Mouse (Mus musculus): ENCODE results near the gene Lypd6. TPM values are rescaled to one million over a fixed set of nuclear protein-coding genes. Genes with fewer than 3 reads are reported as not detected.

Gene Lypd6
- total and polyA plus RNA-seq, 3 experiments, result not detected

DNA sequence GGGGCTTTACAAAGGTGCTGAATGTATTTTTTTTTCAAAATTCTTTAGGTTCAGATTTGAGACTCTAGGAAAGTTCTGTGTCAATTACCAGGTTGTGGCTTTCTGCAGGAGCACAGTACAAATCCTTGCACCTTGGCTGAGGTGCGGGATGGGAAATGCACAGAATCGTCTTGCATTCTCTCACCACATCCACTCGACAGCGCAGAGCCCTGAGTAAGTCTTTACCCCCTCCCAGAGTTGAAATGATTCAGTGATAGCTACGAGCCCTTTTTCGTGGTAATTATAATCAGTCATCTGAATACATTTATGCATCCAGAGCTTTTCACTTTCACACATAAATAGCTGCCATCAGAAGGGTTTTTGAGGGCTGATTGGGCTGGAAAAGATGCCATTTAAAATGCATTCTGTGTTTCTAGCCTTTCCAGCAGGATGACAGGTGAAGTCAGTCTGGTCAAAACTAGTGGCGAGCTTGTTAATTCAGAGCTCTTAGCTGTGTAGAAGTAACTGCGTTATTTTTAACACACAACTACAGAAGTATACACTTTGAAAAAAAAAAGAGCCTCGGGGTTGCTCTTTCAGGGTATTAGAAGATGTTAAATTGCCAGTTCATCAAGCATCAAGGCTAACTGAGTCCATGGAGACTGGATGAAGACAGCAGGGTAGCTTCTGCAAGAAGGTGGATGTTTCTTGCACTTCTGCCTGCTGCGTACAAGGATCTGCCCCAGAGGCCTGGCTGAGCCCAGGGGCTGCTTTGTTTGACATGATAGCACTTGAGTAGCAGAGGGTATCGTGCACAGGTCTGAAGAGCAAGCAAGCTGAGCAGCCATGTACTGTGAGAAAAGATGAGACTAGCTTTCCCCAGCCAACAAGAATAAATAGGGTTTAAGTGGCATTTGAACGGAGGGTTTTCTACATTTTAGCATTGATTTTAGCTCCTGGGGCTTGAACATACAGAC lies 62.4 kb downstream of the Lypd6 start:
- no peak for DNase-seq (ENCODE audit: low read depth, low spot score)
- no peak overlapping the region for H3K27ac ChIP-seq (ENCODE audit: control insufficient read depth, low read depth, low read length)
- H3K4me1 ChIP-seq (ENCODE audit: control insufficient read depth in 1 of 2, insufficient read depth in 2 of 2, low read length in 2 of 2), result no peaks in the 10 kb centered on the region
- H3K9ac ChIP-seq (ENCODE audit: control insufficient read depth, low read depth, low read length, poor library complexity, severe bottlenecking), result no peak overlapping the region
- no peaks in the 10 kb centered on the region for H3K9me3 ChIP-seq (replicated peaks; ENCODE audit: insufficient read depth, low read length)
- H3K36me3 ChIP-seq (ENCODE audit: control insufficient read depth in 1 of 2, insufficient read depth in 2 of 2, low read length in 2 of 2), result no peaks in the 10 kb centered on the region
- TF ChIP-seq NRF1 (IDR thresholded peaks at IDR 0.05; ENCODE audit: insufficient read depth, low read depth, low read length, poor library complexity, severe bottlenecking), result no peak
- TF ChIP-seq UBTF (IDR thresholded peaks at IDR 0.05; ENCODE audit: borderline replicate concordance, insufficient read depth, low read depth, low read length), result no peak
- no peak for TF ChIP-seq GATA1 (IDR thresholded peaks at IDR 0.05; ENCODE audit: low read depth, low read length)
- no peak for TF ChIP-seq MAX (IDR thresholded peaks at IDR 0.05; ENCODE audit: low read length)
- no peak for TF ChIP-seq ETS1 (IDR thresholded peaks at IDR 0.05; ENCODE audit: low read depth, low read length)
- TF ChIP-seq MYC (IDR thresholded peaks at IDR 0.05; ENCODE audit: low read depth, low read length), result no peak
- TF ChIP-seq TCF12 (IDR thresholded peaks at IDR 0.05; ENCODE audit: low read depth, low read length), result no peak
- no peak for TF ChIP-seq TAL1 (IDR thresholded peaks at IDR 0.05; ENCODE audit: low read length)
- TF ChIP-seq GABPA (IDR thresholded peaks at IDR 0.05; ENCODE audit: low read depth, low read length), result no peak
- TF ChIP-seq JUND (IDR thresholded peaks at IDR 0.05; ENCODE audit: low read depth, low read length), result no peak
- no peak for TF ChIP-seq CHD1 (IDR thresholded peaks at IDR 0.05; ENCODE audit: low read depth, low read length)
- no peak for TF ChIP-seq CHD2 (IDR thresholded peaks at IDR 0.05; ENCODE audit: low read length)
- TF ChIP-seq NELFE (IDR thresholded peaks at IDR 0.05; ENCODE audit: low read depth, low read length), result no peak
- no peak for TF ChIP-seq POLR2AphosphoS2 (IDR thresholded peaks at IDR 0.05; ENCODE audit: low read length)
- no peak for TF ChIP-seq MAZ (IDR thresholded peaks at IDR 0.05; ENCODE audit: low read depth, low read length)
- no peak for TF ChIP-seq MEF2A (IDR thresholded peaks at IDR 0.05; ENCODE audit: extremely low read depth, insufficient replicate concordance, low read depth, low read length, poor library complexity, severe bottlenecking)
- no peaks in the 10 kb centered on the region for H3K79me2 ChIP-seq (ENCODE audit: control insufficient read depth, insufficient read depth, low read length, poor library complexity)
- H3K27me3 ChIP-seq (ENCODE audit: control insufficient read depth in 1 of 2, insufficient read depth in 2 of 2, low read length in 2 of 2), result no peaks in the 10 kb centered on the region
- no peak overlapping the region for H3K4me3 ChIP-seq (ENCODE audit: control insufficient read depth in 1 of 2, insufficient read depth in 1 of 2, low read depth in 2 of 2, low read length in 2 of 2)

DNA sequence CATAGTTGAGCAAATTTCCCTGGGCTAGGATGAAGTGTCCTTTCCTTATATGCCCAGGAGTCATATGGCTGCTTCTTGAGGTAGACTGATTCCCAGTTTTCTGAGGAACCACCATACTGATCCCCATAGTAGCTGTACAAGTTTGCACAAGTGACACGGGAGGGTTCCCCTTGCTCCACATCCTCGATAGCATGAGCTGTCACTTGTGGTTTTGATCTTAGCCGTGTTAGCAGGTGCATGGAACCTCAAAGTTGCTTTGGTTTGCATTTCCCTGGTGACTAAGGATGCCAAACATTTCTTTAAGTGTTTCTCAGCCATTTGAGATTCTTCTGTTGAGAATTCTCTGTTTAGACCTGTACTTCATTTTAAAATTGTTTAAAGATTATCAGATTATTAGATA lies 64.4 kb downstream of the Lypd6 start:
- Histone ChIP-seq H3K79me2 (ENCODE audit: control insufficient read depth, insufficient read depth, low read length, poor library complexity) (no peaks in the 10 kb centered on the region), H3K9ac (ENCODE audit: control insufficient read depth, low read depth, low read length, poor library complexity, severe bottlenecking) (no peak overlapping the region), H3K4me1 (ENCODE audit: control insufficient read depth in 1 of 2, insufficient read depth in 2 of 2, low read length in 2 of 2) (no peaks in the 10 kb centered on the region), H3K9me3 (replicated peaks; ENCODE audit: insufficient read depth, low read length) (no peaks in the 10 kb centered on the region), H3K27me3 (ENCODE audit: control insufficient read depth in 1 of 2, insufficient read depth in 2 of 2, low read length in 2 of 2) (no peaks in the 10 kb centered on the region), H3K36me3 (ENCODE audit: control insufficient read depth in 1 of 2, insufficient read depth in 2 of 2, low read length in 2 of 2) (no peaks in the 10 kb centered on the region), H3K27ac (ENCODE audit: control insufficient read depth, low read depth, low read length) (no peak overlapping the region), H3K4me3 (ENCODE audit: control insufficient read depth in 1 of 2, insufficient read depth in 1 of 2, low read depth in 2 of 2, low read length in 2 of 2) (no peak overlapping the region)
- DNase-seq (ENCODE audit: low read depth, low spot score), result no peak
- TF ChIP-seq MAX (IDR thresholded peaks at IDR 0.05; ENCODE audit: low read length), result no peak
- TF ChIP-seq BHLHE40 (IDR thresholded peaks at IDR 0.05; ENCODE audit: borderline replicate concordance, low read depth, low read length), result no peak
- no peak for TF ChIP-seq GATA1 (IDR thresholded peaks at IDR 0.05; ENCODE audit: low read depth, low read length)
- no peak for TF ChIP-seq MEF2A (IDR thresholded peaks at IDR 0.05; ENCODE audit: extremely low read depth, insufficient replicate concordance, low read depth, low read length, poor library complexity, severe bottlenecking)
- no peak for TF ChIP-seq POLR2A (IDR thresholded peaks at IDR 0.05; ENCODE audit: control insufficient read depth in 1 of 2, insufficient read depth in 1 of 2, low read depth in 1 of 2, low read length in 2 of 2, poor library complexity in 1 of 2)
- no peak for TF ChIP-seq MAFK (IDR thresholded peaks at IDR 0.05; ENCODE audit: borderline replicate concordance, low read depth, low read length)
- TF ChIP-seq KAT2A (conservative IDR thresholded peaks at IDR 0.05; ENCODE audit: low read depth, low read length), result no peak
- TF ChIP-seq EP300 (IDR thresholded peaks at IDR 0.05; ENCODE audit: low read depth in 1 of 2, low read length in 2 of 2), result no peak
- no peak for TF ChIP-seq MAZ (IDR thresholded peaks at IDR 0.05; ENCODE audit: low read depth, low read length)
- TF ChIP-seq ZNF384 (IDR thresholded peaks at IDR 0.05; ENCODE audit: low read depth, low read length), result no peak
- TF ChIP-seq ZMIZ1 (IDR thresholded peaks at IDR 0.05; ENCODE audit: low read depth, low read length), result no peak
- no peak for TF ChIP-seq RCOR1 (IDR thresholded peaks at IDR 0.05; ENCODE audit: low read depth, low read length)
